Mouse (Mus musculus) yolk sac, embryonic 10.5 days (tissue): Measurements from ENCODE around the gene Fcho1.
A peak's percentile ranks its signal among the peaks of the same experiment; 100 is the strongest.
"Not testable (repeated sequence)": the region's sequence is repeated elsewhere in the genome, so short reads cannot be mapped to it uniquely, and the experiment has no call there.

Experiments
- DNase-seq: peaks from one replicate; pipeline ENCODE4 v3.0.0-alpha.2; 2017; ENCODE audit warnings: low spot score

The Fcho1 gene

GRCm38 (mm10) chr8:71725122-71725924, at the start of gene Fcho1:
Gene Fcho1 (minus strand): TSS chr8:71725716.
- peak; percentile 55 for DNase-seq

- no peak for DNase-seq
Observed at GRCm38 (mm10) chr8:71771336-71771735, 45.8 kb upstream of the Fcho1 start.

- DNase-seq, result no peak
Observed at GRCm38 (mm10) chr8:71758816-71759215, 33.3 kb upstream of the Fcho1 start.

GRCm38 (mm10) chr8:71752881-71753552, 27.5 kb upstream of the Fcho1 start:
- not testable (repeated sequence) for DNase-seq

- DNase-seq, result not testable (repeated sequence)
Observed at GRCm38 (mm10) chr8:71752263-71752662, 26.7 kb upstream of the Fcho1 start.

GRCm38 (mm10) chr8:71751337-71751886, 25.9 kb upstream of the Fcho1 start:
- not testable (repeated sequence) for DNase-seq

GRCm38 (mm10) chr8:71749321-71750075, 24.0 kb upstream of the Fcho1 start:
- not testable (repeated sequence) for DNase-seq

- not testable (repeated sequence) for DNase-seq
Observed at GRCm38 (mm10) chr8:71747082-71747481, 21.6 kb upstream of the Fcho1 start.

- DNase-seq, result no peak
Observed at GRCm38 (mm10) chr8:71745322-71745721, 19.8 kb upstream of the Fcho1 start.

GRCm38 (mm10) chr8:71742783-71743182, 17.3 kb upstream of the Fcho1 start:
- DNase-seq, result no peak

GRCm38 (mm10) chr8:71741687-71742114, 16.2 kb upstream of the Fcho1 start:
- DNase-seq, result no peak

- DNase-seq, result no peak
Observed at GRCm38 (mm10) chr8:71741226-71741625, 15.7 kb upstream of the Fcho1 start.

- DNase-seq, result not testable (repeated sequence)
Observed at GRCm38 (mm10) chr8:71738316-71738715, 12.8 kb upstream of the Fcho1 start.

- no peak for DNase-seq
Observed at GRCm38 (mm10) chr8:71731652-71732230, 6.2 kb upstream of the Fcho1 start.

GRCm38 (mm10) chr8:71728826-71729620, 3.5 kb upstream of the Fcho1 start:
- no peak for DNase-seq

- no peak for DNase-seq
Observed at GRCm38 (mm10) chr8:71728240-71728785, 2.8 kb upstream of the Fcho1 start.

GRCm38 (mm10) chr8:71724389-71724788, 1.1 kb downstream of the Fcho1 start:
- DNase-seq, result no peak

- DNase-seq, result no peak
Observed at GRCm38 (mm10) chr8:71723047-71723551, 2.4 kb downstream of the Fcho1 start.

GRCm38 (mm10) chr8:71719928-71720457, 5.5 kb downstream of the Fcho1 start:
- DNase-seq, result no peak

GRCm38 (mm10) chr8:71719218-71719617, 6.3 kb downstream of the Fcho1 start:
- DNase-seq, result no peak
